Mouse (Mus musculus) WW6 (cell line): Measurements from ENCODE around the gene Tnfaip8l1.

Experiments used
- DNase-seq: peaks from one replicate; pipeline ENCODE4 v3.0.0-alpha.2; 2013; ENCODE audit warnings: low read depth, low spot score

Tnfaip8l1 gene

GRCm38 (mm10) chr17:56162231-56162774 lies at the start of gene Tnfaip8l1:
Gene Tnfaip8l1, plus strand, starts transcription at chr17:56162477.
- DNase-seq = peak; percentile 83

- DNase-seq = no peak
Measured at GRCm38 (mm10) chr17:56112743-56113142, 49.5 kb upstream of the Tnfaip8l1 start.

- no peak for DNase-seq
Measured at GRCm38 (mm10) chr17:56116193-56116592, 46.1 kb upstream of the Tnfaip8l1 start.

- DNase-seq = no peak
Measured at GRCm38 (mm10) chr17:56117251-56117710, 45.0 kb upstream of the Tnfaip8l1 start, which contains the start of gene Plin5. Gene Plin5, minus strand, starts transcription at chr17:56117596.

- no peak for DNase-seq
Measured at GRCm38 (mm10) chr17:56119431-56119830, 42.8 kb upstream of the Tnfaip8l1 start.

GRCm38 (mm10) chr17:56119981-56120880 lies 42.0 kb upstream of the Tnfaip8l1 start:
- DNase-seq = no peak

- DNase-seq = no peak
Measured at GRCm38 (mm10) chr17:56121826-56122225, 40.5 kb upstream of the Tnfaip8l1 start, which contains the start of gene Lrg1. Gene Lrg1, minus strand, starts transcription at chr17:56122001.

GRCm38 (mm10) chr17:56123161-56123560 lies 39.1 kb upstream of the Tnfaip8l1 start:
- no peak for DNase-seq

GRCm38 (mm10) chr17:56123681-56124340 lies 38.5 kb upstream of the Tnfaip8l1 start:
- DNase-seq = no peak

- no peak for DNase-seq
Measured at GRCm38 (mm10) chr17:56124377-56125275, 37.7 kb upstream of the Tnfaip8l1 start.

- DNase-seq = no peak
Measured at GRCm38 (mm10) chr17:56125276-56125630, 37.0 kb upstream of the Tnfaip8l1 start.

- no peak for DNase-seq
Measured at GRCm38 (mm10) chr17:56126175-56126574, 36.1 kb upstream of the Tnfaip8l1 start.

GRCm38 (mm10) chr17:56128246-56128645 lies 34.0 kb upstream of the Tnfaip8l1 start:
- no peak for DNase-seq

- no peak for DNase-seq
Measured at GRCm38 (mm10) chr17:56131136-56131535, 31.1 kb upstream of the Tnfaip8l1 start.

- peak; percentile 61 for DNase-seq
Measured at GRCm38 (mm10) chr17:56131814-56132213, 30.5 kb upstream of the Tnfaip8l1 start.

GRCm38 (mm10) chr17:56132661-56133060 lies 29.6 kb upstream of the Tnfaip8l1 start:
- no peak for DNase-seq

GRCm38 (mm10) chr17:56133457-56134363 lies 28.6 kb upstream of the Tnfaip8l1 start:
- DNase-seq = no peak

GRCm38 (mm10) chr17:56134463-56134971 lies 27.8 kb upstream of the Tnfaip8l1 start:
- no peak for DNase-seq

- no peak for DNase-seq
Measured at GRCm38 (mm10) chr17:56136558-56136957, 25.7 kb upstream of the Tnfaip8l1 start.
